Mouse (Mus musculus): ENCODE measurements at regions not wholly inside any gene's neighbourhood (a gene's known extent, or its start where the extent isn't known, plus 50 kb on each side); places are given as distances from the start of the nearest gene placed in this dataset.

DNA sequence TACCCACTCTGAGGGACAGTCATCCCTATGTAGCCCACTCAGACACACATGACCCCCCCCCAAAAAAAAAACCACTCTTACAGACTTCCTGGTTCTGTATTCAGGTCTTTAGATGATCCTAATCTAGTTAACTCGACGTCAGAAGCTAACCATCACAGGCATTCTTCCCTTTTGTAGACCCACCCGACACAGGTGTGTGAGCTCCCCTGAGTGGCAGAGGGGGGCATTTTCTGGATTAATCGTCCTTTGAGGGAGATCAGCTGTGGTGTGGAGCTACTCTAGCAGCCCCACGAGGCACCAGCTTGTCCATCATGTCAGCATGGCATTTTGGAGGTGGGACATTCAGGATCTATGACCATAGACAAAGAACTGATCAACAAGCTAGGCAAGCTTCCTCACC lies 50.7 kb upstream of the Tlk1 start:
- TF ChIP-seq CTCF (IDR thresholded peaks at IDR 0.05; ENCODE audit: extremely low read depth, insufficient read length, insufficient replicate concordance, low read depth, low read length): no peak
- TF ChIP-seq POLR2A (IDR thresholded peaks at IDR 0.05; ENCODE audit: low read depth, low read length): no peak

Data from small intestine, adult 2 months (tissue).